Mouse (Mus musculus): ENCODE measurements around the gene Dact1. TPM values are rescaled to one million over a fixed set of nuclear protein-coding genes. Genes with fewer than 3 reads are reported as not detected.

Dact1 gene
- polyA plus RNA-seq (2015; fragmentation: Nextera tagmentation; extraction: Ambion mirVana), result 21.2 and 21.3 TPM in 2 replicates

DNA sequence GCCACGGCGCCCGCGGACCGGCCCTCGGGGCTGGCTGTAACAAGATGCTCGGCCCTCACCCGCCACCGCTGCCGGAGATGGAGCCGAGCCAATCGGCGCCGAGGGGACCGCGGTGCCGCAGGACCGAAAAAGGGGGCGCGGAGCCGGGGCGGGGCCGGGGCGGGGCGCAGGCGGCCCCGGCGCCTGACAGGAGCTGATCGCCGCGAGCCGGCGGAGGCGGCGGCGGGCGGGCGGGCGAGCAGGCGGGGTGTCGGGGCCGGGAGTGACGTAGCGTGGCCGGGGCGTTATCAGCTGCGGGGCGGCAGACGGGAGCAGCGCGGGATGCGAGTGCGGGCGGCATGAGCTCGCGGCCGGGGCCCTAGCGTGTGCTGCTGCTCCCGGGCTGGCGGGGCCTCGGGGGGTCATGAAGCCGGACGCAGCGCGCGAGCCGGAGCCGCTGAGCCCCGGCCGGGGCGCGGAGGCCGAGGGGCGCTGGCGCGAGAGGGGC lies at the start of gene Dact1:
TSS of gene Dact1 (plus strand) at position 304 of the 487 bp plus-strand sequence.
- Histone ChIP-seq H3K9ac (peak within 1 kb of the TSS; percentile 96), H3K4me1 (peaks cover 32% of the 10 kb centered on the region), H3K27me3 (peaks cover 10% of the 10 kb centered on the region; the same call in 1 of the 2 replicates), H3K4me2 (replicated peaks) (peak within 1 kb of the TSS; percentile 75), H3K9me3 (no peaks in the 10 kb centered on the region), H3K36me3 (peaks cover 17% of the 10 kb centered on the region), H3K4me3 (peak within 1 kb of the TSS; percentile 88), H3K27ac (peak within 1 kb of the TSS; percentile 95)
- ATAC-seq (ENCODE audit: low FRiP score, low read depth), result peak; percentile 82
- 0% methylated on average over 62 of the region's 76 CpGs for WGBS

DNA sequence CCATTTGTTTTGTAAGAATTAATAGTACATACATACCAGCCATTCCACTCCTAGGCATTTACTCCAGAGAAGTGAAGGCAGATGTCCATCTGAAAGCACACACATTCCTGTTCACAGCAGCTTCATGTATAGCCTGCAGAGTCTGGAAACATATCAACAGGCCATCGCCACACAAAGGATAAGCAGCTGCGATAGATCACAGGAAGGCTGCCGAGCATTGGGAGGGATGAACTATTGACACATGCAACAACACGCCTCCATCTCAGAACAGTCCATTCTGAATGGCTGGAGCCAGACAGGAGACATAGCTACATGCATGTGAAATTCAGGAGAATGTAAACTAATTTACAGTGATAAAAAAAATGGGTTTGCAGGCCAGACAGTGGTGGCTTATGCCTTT lies 45.5 kb upstream of the Dact1 start:
- no peaks in the 10 kb centered on the region for H3K36me3 ChIP-seq
- no peak overlapping the region for H3K4me2 ChIP-seq (replicated peaks)
- no peaks in the 10 kb centered on the region for H3K4me1 ChIP-seq
- no peak overlapping the region for H3K27ac ChIP-seq
- peaks cover 12% of the 10 kb centered on the region; the same call in 1 of the 2 replicates for H3K9me3 ChIP-seq
- H3K27me3 ChIP-seq, result no peaks in the 10 kb centered on the region
- WGBS, result 75% methylated on average over 4 of the region's 4 CpGs
- no peak for ATAC-seq (ENCODE audit: low FRiP score, low read depth)
- H3K4me3 ChIP-seq, result no peak overlapping the region
- no peak overlapping the region for H3K9ac ChIP-seq

DNA sequence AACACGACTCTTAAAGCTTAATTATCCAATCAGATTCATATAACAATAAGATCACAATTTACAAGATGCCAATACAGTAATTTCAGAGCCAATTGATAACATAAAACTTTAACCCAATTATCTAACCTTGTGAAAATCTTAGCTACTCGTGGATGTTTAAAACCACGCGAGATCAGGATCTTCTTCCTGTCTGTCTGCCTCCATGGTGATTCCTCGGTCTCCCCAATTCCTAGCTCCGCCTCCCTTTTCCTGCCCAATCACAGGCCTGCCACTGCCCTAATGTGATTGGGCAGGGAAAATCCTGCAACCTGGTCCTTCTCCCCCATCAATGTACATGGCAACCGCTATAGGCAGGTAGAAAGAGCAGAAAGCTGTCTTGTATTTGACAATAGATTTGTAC lies 40.3 kb upstream of the Dact1 start:
- Histone ChIP-seq H3K4me2 (replicated peaks) (no peak overlapping the region), H3K4me1 (no peaks in the 10 kb centered on the region), H3K27ac (no peak overlapping the region), H3K36me3 (no peaks in the 10 kb centered on the region), H3K27me3 (no peaks in the 10 kb centered on the region), H3K9me3 (peaks cover 9% of the 10 kb centered on the region; the same call in 1 of the 2 replicates), H3K4me3 (no peak overlapping the region), H3K9ac (no peak overlapping the region)
- WGBS, result 92% methylated on average over 7 of the region's 7 CpGs
- no peak for ATAC-seq (ENCODE audit: low FRiP score, low read depth)

DNA sequence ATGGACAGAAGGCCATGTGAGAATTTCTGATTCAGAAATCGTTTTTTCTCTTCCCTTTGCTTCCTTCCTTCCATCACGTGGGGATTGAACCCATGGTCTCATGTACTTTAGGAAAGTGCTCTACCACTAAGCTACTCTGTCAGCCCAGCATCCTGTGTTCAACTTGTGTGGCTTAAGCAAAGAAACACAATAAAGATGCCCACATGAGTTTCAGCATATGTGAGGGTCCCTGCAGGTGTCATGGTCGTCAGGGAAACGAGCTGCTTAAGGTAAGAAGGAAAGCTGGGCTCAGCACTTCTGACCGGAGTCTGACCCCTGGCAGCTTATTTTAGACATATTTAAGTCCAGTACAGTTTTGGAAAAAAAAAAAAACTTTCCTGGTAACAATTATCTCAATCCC lies 38.6 kb upstream of the Dact1 start:
- no peak overlapping the region for H3K27ac ChIP-seq
- peaks cover 11% of the 10 kb centered on the region; the same call in 1 of the 2 replicates for H3K9me3 ChIP-seq
- no peak overlapping the region for H3K9ac ChIP-seq
- no peak for ATAC-seq (ENCODE audit: low FRiP score, low read depth)
- H3K27me3 ChIP-seq, result no peaks in the 10 kb centered on the region
- no peak overlapping the region for H3K4me3 ChIP-seq
- no peaks in the 10 kb centered on the region for H3K4me1 ChIP-seq
- no peaks in the 10 kb centered on the region for H3K36me3 ChIP-seq
- 68% methylated on average over 5 of the region's 5 CpGs for WGBS
- no peak overlapping the region for H3K4me2 ChIP-seq (replicated peaks)

DNA sequence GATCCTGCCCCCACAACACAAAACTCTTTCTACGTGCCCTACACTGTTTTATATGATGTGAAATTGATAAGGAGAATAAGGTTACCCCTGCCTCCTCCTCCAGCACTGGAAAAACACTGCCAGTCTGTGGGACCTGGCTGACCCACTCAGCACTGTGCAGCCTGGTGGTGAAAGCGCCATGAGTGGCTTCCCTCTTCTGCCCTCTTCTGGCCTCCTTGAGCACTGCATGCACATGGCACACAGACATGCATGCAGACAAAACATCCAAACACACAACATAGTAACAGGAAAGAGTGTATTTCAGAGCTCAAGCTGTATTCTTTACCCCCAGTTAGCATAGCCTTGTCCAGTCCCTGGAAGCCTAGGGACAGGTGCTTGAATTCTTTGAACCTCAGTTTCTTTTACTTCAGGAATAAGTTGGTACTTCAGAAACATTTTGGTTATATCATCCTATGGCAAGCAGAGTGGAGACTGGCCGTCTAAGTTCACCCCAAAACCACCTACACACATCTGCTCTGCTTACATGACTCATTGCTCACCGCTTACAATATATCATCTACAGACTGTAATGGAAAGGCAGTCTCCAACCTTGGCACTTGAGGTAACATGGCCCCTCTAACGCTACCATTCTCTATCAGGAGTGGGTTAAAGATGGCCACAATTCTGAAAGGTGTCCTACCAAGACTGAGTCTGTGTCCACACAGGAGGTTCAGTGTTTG lies 35.0 kb upstream of the Dact1 start:
- no peak overlapping the region for H3K27ac ChIP-seq
- no peak overlapping the region for H3K4me2 ChIP-seq (replicated peaks)
- H3K9ac ChIP-seq, result no peak overlapping the region
- H3K36me3 ChIP-seq, result no peaks in the 10 kb centered on the region
- no peak overlapping the region for H3K4me3 ChIP-seq
- ATAC-seq (ENCODE audit: low FRiP score, low read depth), result no peak
- no peaks in the 10 kb centered on the region for H3K27me3 ChIP-seq
- H3K4me1 ChIP-seq, result peaks cover 2% of the 10 kb centered on the region; the same call in 1 of the 2 replicates
- WGBS, result 90% methylated on average over 5 of the region's 5 CpGs
- H3K9me3 ChIP-seq, result 0 out of 2 replicates have a peak, but pooled peaks cover 4% of the 10 kb centered on the region

DNA sequence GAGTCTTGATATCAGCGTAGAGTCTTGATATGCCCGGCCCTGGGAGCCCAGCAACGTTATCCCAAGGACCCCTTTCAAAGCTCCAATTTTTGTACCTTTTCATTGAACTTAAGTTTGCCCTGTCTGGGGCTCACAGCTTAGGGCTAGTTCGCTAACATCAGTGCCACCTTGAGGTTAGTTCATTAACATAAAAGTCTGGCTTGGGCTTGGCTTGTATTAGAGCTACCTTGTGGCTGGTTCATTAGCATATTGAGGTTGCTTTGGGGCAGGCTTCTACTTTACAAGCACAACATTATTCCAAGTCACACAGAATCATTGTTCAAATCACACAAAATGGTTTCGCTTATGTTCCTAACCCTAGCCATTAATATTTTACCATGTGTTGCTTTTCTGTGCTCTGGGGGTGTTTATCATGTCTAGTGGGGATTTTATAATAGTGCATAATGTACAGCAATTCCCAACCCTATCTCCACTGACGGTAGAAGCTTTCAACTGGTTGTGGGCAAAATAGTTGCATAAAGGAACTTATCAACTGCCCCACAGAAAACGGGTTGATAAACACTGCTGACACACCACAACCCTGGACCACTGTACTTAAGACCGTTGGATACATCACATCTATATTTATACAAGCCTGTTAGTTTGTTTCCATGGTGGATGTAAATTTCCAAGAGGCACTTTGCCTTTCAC lies 33.6 kb upstream of the Dact1 start:
- no peaks in the 10 kb centered on the region for H3K27me3 ChIP-seq
- H3K9ac ChIP-seq, result no peak overlapping the region
- no peak overlapping the region for H3K4me2 ChIP-seq (replicated peaks)
- 79% methylated on average over 8 of the region's 8 CpGs for WGBS
- H3K4me1 ChIP-seq, result peaks cover 4% of the 10 kb centered on the region; the same call in 1 of the 2 replicates
- ATAC-seq (ENCODE audit: low FRiP score, low read depth), result no peak
- no peak overlapping the region; the same call in 1 of the 2 replicates for H3K27ac ChIP-seq
- H3K9me3 ChIP-seq, result 0 out of 2 replicates have a peak, but pooled peaks cover 4% of the 10 kb centered on the region
- no peak overlapping the region for H3K4me3 ChIP-seq
- no peaks in the 10 kb centered on the region for H3K36me3 ChIP-seq

DNA sequence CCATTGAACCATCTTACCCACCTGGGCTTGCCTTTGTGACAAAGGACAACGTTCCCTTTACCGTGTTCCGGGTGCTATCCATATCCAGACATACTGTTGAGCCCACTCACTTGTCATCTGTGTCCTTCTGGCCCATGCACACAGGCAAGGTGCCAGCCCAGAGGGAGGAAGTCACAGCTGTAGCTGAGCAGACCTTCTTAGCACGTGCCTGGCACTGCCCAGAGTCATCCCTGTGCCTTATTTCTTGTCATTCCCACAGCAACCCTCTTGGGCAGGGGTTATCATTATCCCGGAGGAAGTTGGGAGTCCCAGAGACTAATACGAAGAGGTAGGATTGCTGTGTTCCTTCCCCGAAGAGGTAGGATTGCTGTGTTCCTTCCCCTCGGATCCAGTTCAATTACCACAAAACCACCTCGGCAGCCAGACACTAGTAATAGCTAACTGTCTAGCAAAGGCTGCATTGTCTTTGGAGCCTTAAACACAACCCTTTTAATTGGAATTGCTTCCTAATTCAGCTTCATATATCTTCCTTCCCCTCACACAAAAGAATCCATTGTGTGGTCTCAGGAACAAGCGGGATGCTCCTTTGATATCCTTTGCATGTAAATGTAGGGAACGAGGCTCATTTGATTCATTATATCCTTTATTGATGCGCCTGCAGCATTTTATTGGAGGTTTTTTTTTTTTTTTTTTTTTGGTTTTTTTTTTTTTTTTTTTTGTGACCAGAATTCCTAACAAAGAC lies 30.0 kb upstream of the Dact1 start:
- Histone ChIP-seq H3K27me3 (no peaks in the 10 kb centered on the region), H3K36me3 (no peaks in the 10 kb centered on the region), H3K4me2 (replicated peaks) (no peak overlapping the region), H3K9ac (no peak overlapping the region), H3K4me3 (no peak overlapping the region), H3K4me1 (peaks cover 4% of the 10 kb centered on the region; the same call in 1 of the 2 replicates), H3K9me3 (no peaks in the 10 kb centered on the region), H3K27ac (no peak overlapping the region)
- ATAC-seq (ENCODE audit: low FRiP score, low read depth), result no peak
- 66% methylated on average over 12 of the region's 12 CpGs for WGBS

DNA sequence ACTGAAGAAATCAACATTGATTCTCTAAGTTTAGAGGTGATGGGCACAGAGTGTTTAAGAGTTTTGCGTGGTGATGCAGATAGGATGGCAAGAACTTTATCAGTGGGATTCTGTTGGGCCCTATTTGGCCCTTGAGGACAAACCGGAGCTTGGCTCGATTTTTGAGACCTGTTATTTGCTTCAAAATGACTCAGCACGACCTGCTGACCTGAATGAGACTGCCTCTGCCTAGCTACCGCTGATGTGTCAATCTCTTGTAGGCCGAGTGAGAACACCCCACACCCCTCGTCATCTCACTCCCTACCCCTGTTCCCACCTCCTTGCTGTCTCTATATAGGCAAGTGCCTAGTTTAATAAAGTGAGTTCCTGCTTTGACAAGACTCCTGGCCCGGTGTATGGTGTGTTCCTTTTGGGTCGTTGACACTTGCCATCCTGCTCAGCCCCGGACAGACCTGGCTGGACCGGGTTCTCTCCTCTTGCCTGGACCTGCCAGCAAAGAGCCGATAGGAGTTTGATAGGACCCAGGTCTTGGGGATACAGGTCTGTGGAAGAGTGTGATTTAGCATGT lies 28.4 kb upstream of the Dact1 start:
- Histone ChIP-seq H3K9me3 (no peaks in the 10 kb centered on the region), H3K4me1 (peaks cover 4% of the 10 kb centered on the region; the same call in 1 of the 2 replicates), H3K27ac (no peak overlapping the region), H3K4me3 (no peak overlapping the region), H3K36me3 (no peaks in the 10 kb centered on the region), H3K4me2 (replicated peaks) (no peak overlapping the region), H3K9ac (no peak overlapping the region), H3K27me3 (no peaks in the 10 kb centered on the region)
- no peak for ATAC-seq (ENCODE audit: low FRiP score, low read depth)
- 89% methylated on average over 12 of the region's 12 CpGs for WGBS

DNA sequence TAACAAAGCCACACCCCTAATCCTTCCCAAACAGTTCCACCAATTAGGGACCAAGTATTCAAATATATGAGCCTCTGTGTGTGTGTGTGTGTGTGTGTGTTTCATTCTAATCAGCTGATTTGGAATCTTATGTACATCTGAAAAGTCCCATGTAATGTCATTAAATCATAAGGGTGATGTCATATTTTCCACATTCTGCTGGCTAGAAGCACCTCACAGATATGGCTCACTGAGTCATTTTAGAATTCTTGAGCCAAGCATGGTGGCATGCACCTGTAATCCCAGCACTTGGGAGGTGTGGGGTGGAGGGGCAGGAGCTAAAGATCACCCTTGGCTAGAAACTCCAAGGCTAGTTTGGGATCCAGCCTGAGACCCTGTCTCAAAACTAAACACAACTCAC lies 24.3 kb upstream of the Dact1 start:
- H3K27me3 ChIP-seq, result no peaks in the 10 kb centered on the region
- no peaks in the 10 kb centered on the region for H3K9me3 ChIP-seq
- no peaks in the 10 kb centered on the region for H3K36me3 ChIP-seq
- no peak for ATAC-seq (ENCODE audit: low FRiP score, low read depth)
- no peak overlapping the region for H3K4me2 ChIP-seq (replicated peaks)
- peaks cover 12% of the 10 kb centered on the region; the same call in 1 of the 2 replicates for H3K4me1 ChIP-seq
- no peak overlapping the region for H3K27ac ChIP-seq
- no peak overlapping the region for H3K4me3 ChIP-seq
- no peak overlapping the region for H3K9ac ChIP-seq

DNA sequence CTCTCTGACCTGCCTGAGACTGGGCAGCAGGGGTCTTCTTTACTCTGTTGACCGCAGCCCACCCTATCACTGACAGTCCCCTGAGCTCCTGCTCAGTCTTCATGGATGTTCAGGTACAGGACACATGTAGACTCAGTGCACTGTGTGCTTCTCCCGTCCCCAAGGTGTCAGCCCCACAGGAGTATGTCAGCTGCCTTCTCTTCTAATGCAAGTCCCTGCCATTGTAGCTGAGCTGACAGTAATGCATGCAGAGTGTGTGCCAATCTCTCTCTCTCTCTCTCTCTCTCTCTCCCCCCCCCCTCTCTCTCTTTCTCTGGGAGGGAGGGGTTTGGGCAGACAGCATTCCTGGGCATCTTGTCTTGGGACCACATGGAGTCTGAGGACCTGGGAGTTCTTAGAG lies 19.2 kb upstream of the Dact1 start:
- H3K4me1 ChIP-seq, result peaks cover 20% of the 10 kb centered on the region
- H3K4me2 ChIP-seq (replicated peaks), result no peak overlapping the region
- WGBS, result 69% methylated on average over 2 of the region's 2 CpGs
- H3K27ac ChIP-seq, result no peak overlapping the region
- H3K36me3 ChIP-seq, result no peaks in the 10 kb centered on the region
- H3K27me3 ChIP-seq, result no peaks in the 10 kb centered on the region
- no peak overlapping the region for H3K9ac ChIP-seq
- H3K4me3 ChIP-seq, result no peak overlapping the region
- no peak for ATAC-seq (ENCODE audit: low FRiP score, low read depth)
- H3K9me3 ChIP-seq, result no peaks in the 10 kb centered on the region

DNA sequence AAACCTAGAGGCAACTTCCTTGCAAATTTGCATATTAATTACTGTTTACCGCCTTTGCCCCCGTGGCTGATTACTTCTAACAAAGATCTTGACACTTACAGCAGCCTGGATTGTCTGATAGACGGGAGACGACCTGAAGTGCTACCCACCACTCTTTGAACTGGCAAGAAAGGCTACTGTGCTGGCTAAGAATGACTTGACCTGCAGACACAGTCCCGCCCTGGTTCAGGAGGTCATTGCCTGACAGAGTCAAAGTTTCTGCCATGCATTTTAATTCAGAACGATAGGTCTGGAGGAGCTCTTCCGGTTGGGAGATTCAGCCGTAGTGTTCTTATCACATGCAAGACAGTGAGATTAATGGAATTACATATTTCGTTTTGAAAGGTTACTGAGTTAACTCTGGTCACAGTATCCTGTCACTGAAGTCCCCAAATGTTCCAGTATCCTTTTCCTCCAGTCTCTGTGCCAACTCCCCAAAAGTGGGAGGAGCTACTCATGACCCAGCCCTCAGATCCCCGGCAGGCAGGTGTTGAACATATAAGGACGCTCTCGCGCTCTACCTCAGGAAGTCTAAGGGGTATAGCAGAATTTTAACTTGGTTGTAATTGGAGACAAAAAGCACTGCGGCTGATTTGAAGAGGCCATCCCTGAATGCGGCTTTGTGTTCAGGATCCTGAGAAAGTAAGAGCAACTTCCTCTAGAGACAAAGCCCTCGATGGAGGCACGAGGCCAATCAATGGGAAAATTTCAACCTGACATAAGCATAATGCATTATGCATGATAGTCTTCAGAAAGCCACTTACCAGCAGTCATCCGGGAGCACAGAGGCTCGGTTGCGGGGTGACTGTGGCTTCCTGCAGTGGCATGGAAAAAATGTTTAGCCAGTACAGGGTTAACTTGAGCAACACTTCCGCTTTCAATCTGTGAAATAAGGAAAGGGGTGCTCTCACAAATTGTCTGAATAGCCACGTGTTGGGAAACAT lies 15.4 kb upstream of the Dact1 start:
- no peak for ATAC-seq (ENCODE audit: low FRiP score, low read depth)
- Histone ChIP-seq H3K9me3 (no peaks in the 10 kb centered on the region), H3K9ac (no peak overlapping the region), H3K27ac (no peak overlapping the region), H3K4me3 (no peak overlapping the region), H3K4me2 (replicated peaks) (peak overlapping the region; percentile 23), H3K27me3 (no peaks in the 10 kb centered on the region), H3K4me1 (peaks cover 30% of the 10 kb centered on the region), H3K36me3 (no peaks in the 10 kb centered on the region)
- 25% methylated on average over 22 of the region's 22 CpGs for WGBS
